Mouse (Mus musculus): ENCODE measurements around the gene Ankrd53. TPM values are rescaled to one million over a fixed set of nuclear protein-coding genes. Genes with fewer than 3 reads are reported as not detected.

Gene Ankrd53
- polyA plus RNA-seq, 1 experiment, result 0.14 TPM

- Histone ChIP-seq H3K27ac (ENCODE audit: insufficient read depth, low read depth, low read length) (peak overlapping the region; percentile 95), H3K4me3 (ENCODE audit: insufficient read depth, low read depth, low read length) (peak overlapping the region; percentile 45), H3K27me3 (replicated peaks; ENCODE audit: control insufficient read depth, insufficient read depth, low read length) (no peaks in the 10 kb centered on the region), H3K36me3 (ENCODE audit: control insufficient read depth, insufficient read depth, low read length) (no peaks in the 10 kb centered on the region), H3K4me1 (ENCODE audit: control insufficient read depth, insufficient read depth, low read length) (no peaks in the 10 kb centered on the region)
- WGBS, result 44% methylated on average over 5 of the region's 5 CpGs
- TF ChIP-seq CTCF (conservative IDR thresholded peaks at IDR 0.05; ENCODE audit: insufficient read depth, insufficient read length, low read depth, low read length) (no peak), POLR2A (IDR thresholded peaks at IDR 0.05; ENCODE audit: low read depth, low read length) (no peak)
- no peak for DNase-seq
These were observed 19.2 kb upstream of the Ankrd53 start for GRCm38 (mm10) chr6:83743212-83743611.

GRCm38 (mm10) chr6:83744126-83744525 is 18.3 kb upstream of the Ankrd53 start:
- peak overlapping the region; percentile 95 for H3K27ac ChIP-seq (ENCODE audit: insufficient read depth, low read depth, low read length)

GRCm38 (mm10) chr6:83744557-83744956 is 17.9 kb upstream of the Ankrd53 start:
- Histone ChIP-seq H3K27ac (ENCODE audit: insufficient read depth, low read depth, low read length) (peak overlapping the region; percentile 85), H3K4me1 (ENCODE audit: control insufficient read depth, insufficient read depth, low read length) (no peaks in the 10 kb centered on the region), H3K27me3 (replicated peaks; ENCODE audit: control insufficient read depth, insufficient read depth, low read length) (no peaks in the 10 kb centered on the region), H3K4me3 (ENCODE audit: insufficient read depth, low read depth, low read length) (peak overlapping the region; percentile 47), H3K36me3 (ENCODE audit: control insufficient read depth, insufficient read depth, low read length) (no peaks in the 10 kb centered on the region)
- peak; percentile 20 for DNase-seq
- TF ChIP-seq CTCF (conservative IDR thresholded peaks at IDR 0.05; ENCODE audit: insufficient read depth, insufficient read length, low read depth, low read length) (no peak), POLR2A (IDR thresholded peaks at IDR 0.05; ENCODE audit: low read depth, low read length) (no peak)
- WGBS, result 41% methylated on average over 5 of the region's 5 CpGs

More at GRCm38 (mm10) chr6:83744126-83744525, 18.3 kb upstream of the Ankrd53 start:
- Histone ChIP-seq H3K36me3 (ENCODE audit: control insufficient read depth, insufficient read depth, low read length) (no peaks in the 10 kb centered on the region), H3K4me1 (ENCODE audit: control insufficient read depth, insufficient read depth, low read length) (no peaks in the 10 kb centered on the region), H3K27me3 (replicated peaks; ENCODE audit: control insufficient read depth, insufficient read depth, low read length) (no peaks in the 10 kb centered on the region), H3K4me3 (ENCODE audit: insufficient read depth, low read depth, low read length) (peak overlapping the region; percentile 47)
- peak; percentile 79 for DNase-seq
- TF ChIP-seq POLR2A (IDR thresholded peaks at IDR 0.05; ENCODE audit: low read depth, low read length) (no peak), CTCF (conservative IDR thresholded peaks at IDR 0.05; ENCODE audit: insufficient read depth, insufficient read length, low read depth, low read length) (no peak)
- 57% methylated on average over 5 of the region's 5 CpGs for WGBS

- H3K27ac ChIP-seq (ENCODE audit: insufficient read depth, low read depth, low read length), result 0 out of 2 replicates have a peak overlapping the region, but pooled peaks have one; percentile 18
- H3K4me1 ChIP-seq (ENCODE audit: control insufficient read depth, insufficient read depth, low read length), result no peaks in the 10 kb centered on the region
- no peaks in the 10 kb centered on the region for H3K27me3 ChIP-seq (replicated peaks; ENCODE audit: control insufficient read depth, insufficient read depth, low read length)
- H3K36me3 ChIP-seq (ENCODE audit: control insufficient read depth, insufficient read depth, low read length), result no peaks in the 10 kb centered on the region
- no peak overlapping the region for H3K4me3 ChIP-seq (ENCODE audit: insufficient read depth, low read depth, low read length)
- WGBS, result 48% methylated on average over 2 of the region's 2 CpGs
- TF ChIP-seq CTCF (conservative IDR thresholded peaks at IDR 0.05; ENCODE audit: insufficient read depth, insufficient read length, low read depth, low read length), result no peak
- TF ChIP-seq POLR2A (IDR thresholded peaks at IDR 0.05; ENCODE audit: low read depth, low read length), result no peak
- no peak for DNase-seq
These were observed 17.0 kb upstream of the Ankrd53 start for GRCm38 (mm10) chr6:83745466-83745865.

- no peak overlapping the region for H3K27ac ChIP-seq (ENCODE audit: insufficient read depth, low read depth, low read length)
- DNase-seq, result no peak
- no peaks in the 10 kb centered on the region for H3K27me3 ChIP-seq (replicated peaks; ENCODE audit: control insufficient read depth, insufficient read depth, low read length)
- no peaks in the 10 kb centered on the region for H3K4me1 ChIP-seq (ENCODE audit: control insufficient read depth, insufficient read depth, low read length)
- no peak for TF ChIP-seq CTCF (conservative IDR thresholded peaks at IDR 0.05; ENCODE audit: insufficient read depth, insufficient read length, low read depth, low read length)
- TF ChIP-seq POLR2A (IDR thresholded peaks at IDR 0.05; ENCODE audit: low read depth, low read length), result no peak
- H3K36me3 ChIP-seq (ENCODE audit: control insufficient read depth, insufficient read depth, low read length), result no peaks in the 10 kb centered on the region
- 59% methylated on average over 3 of the region's 3 CpGs for WGBS
- H3K4me3 ChIP-seq (ENCODE audit: insufficient read depth, low read depth, low read length), result no peak overlapping the region
These were observed 13.2 kb upstream of the Ankrd53 start for GRCm38 (mm10) chr6:83749286-83749685.

GRCm38 (mm10) chr6:83750171-83750684 is 12.2 kb upstream of the Ankrd53 start:
- DNase-seq, result peak; percentile 51
- no peaks in the 10 kb centered on the region for H3K36me3 ChIP-seq (ENCODE audit: control insufficient read depth, insufficient read depth, low read length)
- H3K27me3 ChIP-seq (replicated peaks; ENCODE audit: control insufficient read depth, insufficient read depth, low read length), result no peaks in the 10 kb centered on the region
- H3K4me1 ChIP-seq (ENCODE audit: control insufficient read depth, insufficient read depth, low read length), result no peaks in the 10 kb centered on the region
- TF ChIP-seq CTCF (conservative IDR thresholded peaks at IDR 0.05; ENCODE audit: insufficient read depth, insufficient read length, low read depth, low read length) (peak; percentile 78), POLR2A (IDR thresholded peaks at IDR 0.05; ENCODE audit: low read depth, low read length) (no peak)
- H3K27ac ChIP-seq (ENCODE audit: insufficient read depth, low read depth, low read length), result no peak overlapping the region
- 11% methylated on average over 11 of the region's 11 CpGs for WGBS
- no peak overlapping the region for H3K4me3 ChIP-seq (ENCODE audit: insufficient read depth, low read depth, low read length)

GRCm38 (mm10) chr6:83756051-83756450 is 6.4 kb upstream of the Ankrd53 start:
- H3K36me3 ChIP-seq (ENCODE audit: control insufficient read depth, insufficient read depth, low read length), result no peaks in the 10 kb centered on the region
- H3K27ac ChIP-seq (ENCODE audit: insufficient read depth, low read depth, low read length), result no peak overlapping the region
- H3K27me3 ChIP-seq (replicated peaks; ENCODE audit: control insufficient read depth, insufficient read depth, low read length), result no peaks in the 10 kb centered on the region
- no peak overlapping the region for H3K4me3 ChIP-seq (ENCODE audit: insufficient read depth, low read depth, low read length)
- H3K4me1 ChIP-seq (ENCODE audit: control insufficient read depth, insufficient read depth, low read length), result no peaks in the 10 kb centered on the region
- TF ChIP-seq CTCF (conservative IDR thresholded peaks at IDR 0.05; ENCODE audit: insufficient read depth, insufficient read length, low read depth, low read length) (no peak), POLR2A (IDR thresholded peaks at IDR 0.05; ENCODE audit: low read depth, low read length) (no peak)
- WGBS, result 80% methylated on average over 9 of the region's 9 CpGs
- DNase-seq, result no peak
